ENCODE assay signal across 13 mouse cellular contexts in genomic region chr3:130360813-130361212, GRCm38 (mm10).
"Had no signal": no experiment of that assay in that cellular context is flagged by ENCODE, and none has a peak within 500 bp of the region (broad histone marks: within the 10 kb centered on the region; RNA-seq: fewer than 3 reads in every experiment).

No protein-coding gene starts in this region.

- DNase-seq: kidney, adult 18-20 months; kidney, postnatal 10 days; kidney, postnatal 4 days; liver; liver, embryonic 13.5 days; liver, postnatal 0 days; right cerebral cortex, postnatal 14 days; thymus, postnatal 4 days had no signal

- H3K27me3 ChIP-seq: liver, embryonic 13.5 days; lung, embryonic 15.5 days; midbrain, embryonic 12.5 days; neural tube, embryonic 13.5 days had no signal

- ATAC-seq: liver, postnatal 0 days; midbrain, embryonic 16.5 days had no signal

- H3K4me3 ChIP-seq: left cerebral cortex, adult 2 months; liver, embryonic 13.5 days; lung, embryonic 15.5 days; midbrain, embryonic 12.5 days; neural tube, embryonic 13.5 days had no signal

- H3K36me3 ChIP-seq: liver, embryonic 13.5 days; lung, embryonic 15.5 days; midbrain, embryonic 12.5 days; neural tube, embryonic 13.5 days had no signal

- H3K27ac ChIP-seq: left cerebral cortex, adult 2 months; liver, embryonic 13.5 days; lung, embryonic 15.5 days; midbrain, embryonic 12.5 days; neural tube, embryonic 13.5 days had no signal

- H3K9me3 ChIP-seq: liver, embryonic 13.5 days; lung, embryonic 15.5 days; midbrain, embryonic 12.5 days; neural tube, embryonic 13.5 days had no signal

- H3K4me1 ChIP-seq: liver, embryonic 13.5 days had no signal
